Mouse (Mus musculus) G1E (cell line): ENCODE data around the gene Luzp1. TPM values are rescaled to one million over a fixed set of nuclear protein-coding genes. Genes with fewer than 3 reads are reported as not detected.

Source experiments
- ATAC-seq: 2 replicates; pipeline ENCODE4 v1.8.0; 2016; ENCODE audit warnings: mild to moderate bottlenecking; ENCODE audit not compliant: insufficient number of reproducible peaks, poor library complexity, low FRiP score, severe bottlenecking; ENCODE audit errors: extremely low read depth
- DNase-seq: peaks from one replicate; pipeline ENCODE4 v3.0.0; 2012; ENCODE audit warnings: low spot score
- H3K27me3 ChIP-seq: 2 replicates; pipeline ENCODE4 v1.6.1; 2012; ENCODE audit warnings: mild to moderate bottlenecking, low read length, inconsistent platforms; ENCODE audit not compliant: insufficient read depth
- H3K36me3 ChIP-seq: replicated peaks from 2 replicates; pipeline ENCODE3; 2012; ENCODE audit warnings: mild to moderate bottlenecking, inconsistent platforms
- H3K4me1 ChIP-seq: 2 replicates; pipeline ENCODE4 v1.6.1; 2012; ENCODE audit warnings: low read depth, low read length, inconsistent platforms, mixed read lengths; ENCODE audit not compliant: insufficient read depth
- H3K4me3 ChIP-seq: 2 replicates; pipeline ENCODE4 v1.5.1; 2012; ENCODE audit warnings: low read depth, mild to moderate bottlenecking, inconsistent platforms, low read length, moderate library complexity, mixed read lengths
- H3K9me3 ChIP-seq: replicated peaks from 2 replicates; pipeline ENCODE4 v1.6.1; 2012; ENCODE audit warnings: inconsistent platforms
- CTCF ChIP-seq: IDR thresholded peaks from 2 replicates; pipeline ENCODE4 v1.5.1; 2012; ENCODE audit warnings: low read depth, low read length, inconsistent platforms, mixed read lengths
- GATA1 ChIP-seq: IDR thresholded peaks from 2 replicates; pipeline ENCODE4 v1.6.1; 2012; ENCODE audit warnings: borderline replicate concordance, low read length, inconsistent platforms, mixed read lengths
- GATA2 ChIP-seq: IDR thresholded peaks from 2 replicates; pipeline ENCODE4 v1.6.1; 2012; ENCODE audit warnings: low read depth, low read length, inconsistent platforms, borderline replicate concordance
- POLR2AphosphoS5 ChIP-seq: IDR thresholded peaks from 2 replicates; pipeline ENCODE4 v1.6.1; 2012; ENCODE audit warnings: low read depth, low read length, inconsistent platforms; ENCODE audit not compliant: insufficient replicate concordance
- TAL1 ChIP-seq: conservative IDR thresholded peaks from 2 replicates; pipeline ENCODE4 v1.6.1; 2012; ENCODE audit warnings: low read depth, low read length, inconsistent platforms, mixed read lengths
- polyA plus RNA-seq: library from polyadenylated mRNA; stranded (reverse); fragments of >175 nt; gene quantifications from 2 replicates; pipeline ENCODE4 v1.2.3, GENCODE M21; 2012
- total RNA-seq, 2 experiments: library from RNA; stranded (forward) in 1 of 2; stranded (reverse) in 1 of 2; fragments of 200-1000 nt in 1 of 2; fragments of >200 nt in 1 of 2; fragmentation: Nextera tagmentation in 1 of 2; gene quantifications; 2 replicates each; pipeline ENCODE4 v1.2.3; 2014 to 2017

Gene Luzp1
- total and polyA plus RNA-seq, 3 experiments, result 0.33 TPM; not detected in 2

GRCm38 (mm10) chr4:136434029-136434428, 35.5 kb upstream of the Luzp1 start:
- no peak for DNase-seq
- Histone ChIP-seq H3K4me1 (no peaks in the 10 kb centered on the region), H3K36me3 (no peaks in the 10 kb centered on the region), H3K9me3 (no peaks in the 10 kb centered on the region), H3K27me3 (no peaks in the 10 kb centered on the region; the same call in 1 of the 2 replicates), H3K4me3 (no peak overlapping the region)
- ATAC-seq, result no peak
- no peak for TF ChIP-seq GATA2
- no peak for TF ChIP-seq CTCF
- no peak for TF ChIP-seq POLR2AphosphoS5
- no peak for TF ChIP-seq GATA1
- no peak for TF ChIP-seq TAL1

- Histone ChIP-seq H3K4me3 (no peak overlapping the region), H3K4me1 (no peaks in the 10 kb centered on the region), H3K27me3 (no peaks in the 10 kb centered on the region; the same call in 1 of the 2 replicates), H3K36me3 (no peaks in the 10 kb centered on the region), H3K9me3 (no peaks in the 10 kb centered on the region)
- no peak for TF ChIP-seq POLR2AphosphoS5
- no peak for TF ChIP-seq GATA1
- no peak for ATAC-seq
- no peak for DNase-seq
Measured at GRCm38 (mm10) chr4:136439106-136439505, 30.5 kb upstream of the Luzp1 start.

DNA sequence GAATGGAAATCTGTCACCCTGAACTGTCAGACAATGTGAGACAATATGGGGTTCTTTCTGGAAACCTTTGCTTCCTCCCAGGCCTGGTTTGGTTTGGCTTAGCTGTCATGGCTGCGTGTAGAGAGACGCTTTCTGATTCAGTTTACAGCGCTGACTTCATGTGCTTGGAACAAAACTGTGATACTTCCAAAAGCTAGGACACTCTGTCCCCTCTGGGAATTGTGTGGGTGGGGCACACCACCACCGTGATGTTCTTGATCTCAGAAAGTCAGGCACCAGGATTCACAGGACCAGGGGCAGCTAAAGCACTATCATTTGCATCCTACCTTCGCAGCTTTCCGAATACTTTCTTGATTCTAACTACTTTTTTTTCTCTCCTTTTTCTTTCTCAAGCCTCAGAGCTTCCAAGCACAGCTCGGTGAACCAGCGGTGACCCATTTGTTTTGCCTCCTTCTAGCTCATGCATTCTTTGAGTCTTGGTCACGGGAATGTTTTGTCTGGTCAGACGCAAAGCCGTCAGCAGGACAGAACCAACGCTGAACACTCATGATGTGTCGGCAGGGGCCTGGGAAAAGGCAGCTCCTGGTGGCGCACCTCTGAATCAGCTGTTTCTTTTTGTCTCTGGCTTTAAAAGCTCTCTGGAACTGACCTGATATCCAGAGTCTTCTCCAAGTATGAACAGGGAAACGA, 28.1 kb upstream of the Luzp1 start:
- Histone ChIP-seq H3K36me3 (no peaks in the 10 kb centered on the region), H3K4me3 (no peak overlapping the region), H3K27me3 (no peaks in the 10 kb centered on the region; the same call in 1 of the 2 replicates), H3K9me3 (no peaks in the 10 kb centered on the region), H3K4me1 (no peaks in the 10 kb centered on the region)
- ATAC-seq (no peak), DNase-seq (no peak)
- no peak for TF ChIP-seq CTCF
- TF ChIP-seq TAL1, result no peak
- no peak for TF ChIP-seq GATA2
- TF ChIP-seq POLR2AphosphoS5, result no peak
- no peak for TF ChIP-seq GATA1

DNA sequence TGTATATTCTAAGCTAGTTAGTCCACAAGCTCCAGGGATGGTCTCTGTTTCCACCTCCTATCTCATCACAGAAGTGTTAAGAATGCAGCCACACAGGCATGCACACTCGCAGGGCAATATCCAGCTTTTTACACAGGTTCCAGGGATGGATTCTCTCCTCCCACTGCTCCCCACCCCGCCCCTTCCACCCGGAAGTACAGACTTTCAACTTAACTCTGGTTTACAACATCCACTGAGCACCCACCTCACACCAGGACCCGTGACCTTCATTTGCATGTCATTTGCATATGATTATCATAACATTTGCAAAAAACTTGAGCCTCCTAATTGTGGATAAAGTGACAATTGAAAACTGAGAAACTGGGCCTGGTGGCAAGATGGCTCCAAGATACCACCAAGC, 25.0 kb upstream of the Luzp1 start:
- ATAC-seq, result no peak
- Histone ChIP-seq H3K36me3 (no peaks in the 10 kb centered on the region), H3K4me1 (no peaks in the 10 kb centered on the region), H3K4me3 (no peak overlapping the region), H3K27me3 (no peaks in the 10 kb centered on the region; the same call in 1 of the 2 replicates), H3K9me3 (no peaks in the 10 kb centered on the region)
- DNase-seq, result no peak
- TF ChIP-seq GATA2 (no peak), CTCF (no peak)

- no peaks in the 10 kb centered on the region for H3K27me3 ChIP-seq
- no peaks in the 10 kb centered on the region for H3K36me3 ChIP-seq
- DNase-seq, result no peak
- H3K4me1 ChIP-seq, result 0 out of 2 replicates have a peak, but pooled peaks cover 5% of the 10 kb centered on the region
- no peak for ATAC-seq
- TF ChIP-seq POLR2AphosphoS5 (no peak), CTCF (no peak), GATA2 (no peak), GATA1 (no peak), TAL1 (no peak)
- H3K9me3 ChIP-seq, result no peaks in the 10 kb centered on the region
- H3K4me3 ChIP-seq, result no peak overlapping the region
Measured at GRCm38 (mm10) chr4:136449795-136450194, 19.8 kb upstream of the Luzp1 start.

- Histone ChIP-seq H3K27me3 (no peaks in the 10 kb centered on the region), H3K4me3 (no peak overlapping the region), H3K9me3 (no peaks in the 10 kb centered on the region), H3K36me3 (no peaks in the 10 kb centered on the region), H3K4me1 (0 out of 2 replicates have a peak, but pooled peaks cover 5% of the 10 kb centered on the region)
- TF ChIP-seq GATA2, result no peak
- no peak for TF ChIP-seq CTCF
- TF ChIP-seq GATA1, result no peak
- no peak for TF ChIP-seq POLR2AphosphoS5
- no peak for TF ChIP-seq TAL1
- ATAC-seq (no peak), DNase-seq (no peak)
Measured at GRCm38 (mm10) chr4:136450271-136450670, 19.3 kb upstream of the Luzp1 start.
